14 mouse cellular contexts compared by ENCODE assay signal in the genomic region with DNA sequence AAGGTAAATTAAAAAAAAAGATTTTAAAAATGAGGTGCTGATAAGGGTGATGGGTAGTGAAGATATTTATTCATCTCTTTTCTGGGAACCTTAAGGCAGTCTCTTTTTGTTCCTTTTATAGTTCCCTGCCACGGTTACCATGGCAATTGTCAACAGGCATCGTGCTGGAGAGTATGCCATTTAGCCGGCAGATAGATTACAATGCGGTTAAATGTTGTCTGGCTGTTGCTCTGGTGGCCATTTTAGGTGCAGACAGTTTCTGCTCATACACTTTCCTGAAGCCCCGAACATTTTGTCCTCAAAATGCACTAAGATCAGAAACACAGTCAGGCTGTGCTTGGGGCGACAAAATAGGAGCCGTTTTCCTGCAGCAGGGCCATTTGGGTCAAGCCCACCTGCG.
DNase-seq lines count a peak whose midpoint lies in the region; ATAC-seq lines count a peak whose summit lies in the region.
"Had no signal": no experiment of that assay in that cellular context is flagged by ENCODE, and none has a peak within 500 bp of the region (broad histone marks: within the 10 kb centered on the region; RNA-seq: fewer than 3 reads in every experiment).

No protein-coding gene starts in this region.

- WGBS in neural tube, embryonic 11.5 days = 63% methylated on average over 8 of the region's 8 CpGs
- 47% methylated on average over 8 of the region's 8 CpGs for WGBS in forebrain, embryonic 15.5 days
- WGBS in midbrain, embryonic 11.5 days = 53% methylated on average over 8 of the region's 8 CpGs

- H3K27me3 ChIP-seq in neural tube, embryonic 11.5 days (ENCODE audit: control insufficient read depth, insufficient read depth, low read length) = no peaks in the 10 kb centered on the region
- no peaks in the 10 kb centered on the region for H3K27me3 ChIP-seq in forebrain, embryonic 15.5 days
- H3K27me3 ChIP-seq in midbrain, embryonic 11.5 days (ENCODE audit: control insufficient read depth, insufficient read depth, low read length) = no peaks in the 10 kb centered on the region
- H3K27me3 ChIP-seq: embryonic facial prominence, embryonic 15.5 days; liver, embryonic 12.5 days had no signal

- H3K4me2 ChIP-seq in neural tube, embryonic 11.5 days (ENCODE audit: low read depth) = no peak overlapping the region
- H3K4me2 ChIP-seq in forebrain, embryonic 15.5 days (replicated peaks) = no peak overlapping the region
- H3K4me2 ChIP-seq in midbrain, embryonic 11.5 days = no peak overlapping the region
- H3K4me2 ChIP-seq: embryonic facial prominence, embryonic 15.5 days; liver, embryonic 12.5 days had no signal

- H3K4me1 ChIP-seq in neural tube, embryonic 11.5 days (ENCODE audit: control insufficient read depth, insufficient read depth, low read length) = 0 out of 2 replicates have a peak, but pooled peaks cover 4% of the 10 kb centered on the region
- peaks cover 10% of the 10 kb centered on the region; the same call in 1 of the 2 replicates for H3K4me1 ChIP-seq in forebrain, embryonic 15.5 days
- peaks cover 4% of the 10 kb centered on the region; the same call in 1 of the 2 replicates for H3K4me1 ChIP-seq in midbrain, embryonic 11.5 days (ENCODE audit: control insufficient read depth, insufficient read depth, low read length)
- H3K4me1 ChIP-seq: embryonic facial prominence, embryonic 15.5 days; liver, embryonic 12.5 days had no signal

- no peak overlapping the region for H3K4me3 ChIP-seq in neural tube, embryonic 11.5 days (ENCODE audit: low read depth, low read length)
- no peak overlapping the region for H3K4me3 ChIP-seq in forebrain, embryonic 15.5 days
- H3K4me3 ChIP-seq in midbrain, embryonic 11.5 days (ENCODE audit: low read depth, low read length) = no peak overlapping the region
- H3K4me3 ChIP-seq: embryonic facial prominence, embryonic 15.5 days; liver, embryonic 12.5 days had no signal

- H3K36me3 ChIP-seq in neural tube, embryonic 11.5 days (ENCODE audit: control insufficient read depth, insufficient read depth, low read length) = no peaks in the 10 kb centered on the region
- no peaks in the 10 kb centered on the region for H3K36me3 ChIP-seq in forebrain, embryonic 15.5 days
- H3K36me3 ChIP-seq in midbrain, embryonic 11.5 days (ENCODE audit: control insufficient read depth, insufficient read depth, low read length) = no peaks in the 10 kb centered on the region
- H3K36me3 ChIP-seq: embryonic facial prominence, embryonic 15.5 days; G1E; liver, embryonic 12.5 days had no signal

- H3K9me3 ChIP-seq in neural tube, embryonic 11.5 days (ENCODE audit: control insufficient read depth, low read length) = no peaks in the 10 kb centered on the region
- no peaks in the 10 kb centered on the region for H3K9me3 ChIP-seq in forebrain, embryonic 15.5 days
- no peaks in the 10 kb centered on the region for H3K9me3 ChIP-seq in midbrain, embryonic 11.5 days (ENCODE audit: control insufficient read depth, low read length)
- H3K9me3 ChIP-seq: embryonic facial prominence, embryonic 15.5 days; liver, embryonic 12.5 days had no signal

- DNase-seq in neural tube, embryonic 11.5 days (ENCODE audit: low spot score) = peak; percentile 40
- DNase-seq in neural tube, embryonic 10.5 days (ENCODE audit: extremely low spot score, low spot score) = no peak
- DNase-seq in midbrain, embryonic 11.5 days (ENCODE audit: low spot score, missing footprints) = peak; percentile 86
- DNase-seq in right cerebral cortex, postnatal 4 days = peak; percentile 16
- DNase-seq in thymus, postnatal 10 days (ENCODE audit: low spot score in 2 of 2) = no peak
- DNase-seq in MN1 (ENCODE audit: low spot score) = no peak
- DNase-seq: cerebellum, adult 2 months; kidney, adult 18-20 months; lung, postnatal 4 days had no signal

- no peak overlapping the region for H3K9ac ChIP-seq in neural tube, embryonic 11.5 days (ENCODE audit: low read length)
- H3K9ac ChIP-seq in forebrain, embryonic 15.5 days (replicated peaks) = no peak overlapping the region
- H3K9ac ChIP-seq in midbrain, embryonic 11.5 days (ENCODE audit: low read length) = no peak overlapping the region
- H3K9ac ChIP-seq: embryonic facial prominence, embryonic 15.5 days; liver, embryonic 12.5 days had no signal

- no peak overlapping the region for H3K27ac ChIP-seq in neural tube, embryonic 11.5 days (ENCODE audit: low read depth, low read length)
- no peak overlapping the region; the same call in 1 of the 2 replicates for H3K27ac ChIP-seq in forebrain, embryonic 15.5 days (replicated peaks)
- H3K27ac ChIP-seq in midbrain, embryonic 11.5 days (ENCODE audit: low read depth, low read length) = no peak overlapping the region
- H3K27ac ChIP-seq: embryonic facial prominence, embryonic 15.5 days; liver, embryonic 12.5 days had no signal

- ATAC-seq in neural tube, embryonic 11.5 days (ENCODE audit: insufficient read depth, low FRiP score, low TSS enrichment) = peak; percentile 55; the same call in 1 of the 2 replicates
- peak; percentile 82 for ATAC-seq in forebrain, embryonic 15.5 days (replicated peaks)
- ATAC-seq in midbrain, embryonic 11.5 days (ENCODE audit: low FRiP score) = peak; percentile 61; the same call in 1 of the 2 replicates
- no peak for ATAC-seq in erythroblast, adult 5-6 weeks (replicated peaks; ENCODE audit: low FRiP score, poor library complexity, severe bottlenecking)
- ATAC-seq: liver, embryonic 12.5 days had no signal

Comparison
In these comparisons a context has a peak if more than half of its experiments do, and no peak if none do; other contexts are left out.
1. DNase-seq: peak in neural tube, embryonic 11.5 days (single experiment), midbrain, embryonic 11.5 days (single experiment) and right cerebral cortex, postnatal 4 days (single experiment); none in neural tube, embryonic 10.5 days (single experiment), thymus, postnatal 10 days (0 of 2) and MN1 (single experiment).